Mouse (Mus musculus) thymus, adult 2 months (tissue): ENCODE data around the gene Il13.

Experiments
- CTCF ChIP-seq: fragments of 200-500 bp; IDR thresholded peaks from 2 replicates; pipeline ENCODE4 v1.5.1; 2012; ENCODE audit warnings: mild to moderate bottlenecking, control low read depth, low read length, moderate library complexity, borderline replicate concordance; ENCODE audit not compliant: control insufficient read depth, poor library complexity, insufficient read depth; ENCODE audit errors: extremely low read depth
- POLR2A ChIP-seq: fragments of 200-500 bp; IDR thresholded peaks from 2 replicates; pipeline ENCODE4 v1.6.1; 2012; ENCODE audit warnings: mild to moderate bottlenecking, low read length, control low read depth, moderate library complexity; ENCODE audit not compliant: control insufficient read depth, poor library complexity, insufficient read depth; ENCODE audit errors: extremely low read depth

GRCm38 (mm10) chr11:53636183-53636646 lies 1.7 kb upstream of the Il13 start:
- no peak for TF ChIP-seq CTCF
- no peak for TF ChIP-seq POLR2A
